Mouse (Mus musculus): ENCODE results near the gene Phf21a. TPM values are rescaled to one million over a fixed set of nuclear protein-coding genes. Genes with fewer than 3 reads are reported as not detected.
A peak's percentile ranks its signal among the peaks of the same experiment; 100 is the strongest.

Gene Phf21a
- polyA plus RNA-seq, 1 experiment from 2014 or later: 44.1 TPM

GRCm38 (mm10) chr2:92400682-92401081 is 307.8 kb downstream of the Phf21a start:
- WGBS: 1% methylated on average over 22 of the region's 22 CpGs
- Histone ChIP-seq H3K4me3 (replicated peaks) (peak overlapping the region; percentile 81), H3K27ac (peak overlapping the region; percentile 50; the same call in 1 of the 2 replicates), H3K9me3 (no peaks in the 10 kb centered on the region), H3K36me3 (replicated peaks) (peaks cover 21% of the 10 kb centered on the region), H3K27me3 (no peaks in the 10 kb centered on the region), H3K4me2 (peak overlapping the region; percentile 92), H3K4me1 (peaks cover 40% of the 10 kb centered on the region), H3K9ac (peak overlapping the region; percentile 89)
- peak; percentile 37; the same call in 1 of the 2 replicates for ATAC-seq (ENCODE audit: low FRiP score)

DNA sequence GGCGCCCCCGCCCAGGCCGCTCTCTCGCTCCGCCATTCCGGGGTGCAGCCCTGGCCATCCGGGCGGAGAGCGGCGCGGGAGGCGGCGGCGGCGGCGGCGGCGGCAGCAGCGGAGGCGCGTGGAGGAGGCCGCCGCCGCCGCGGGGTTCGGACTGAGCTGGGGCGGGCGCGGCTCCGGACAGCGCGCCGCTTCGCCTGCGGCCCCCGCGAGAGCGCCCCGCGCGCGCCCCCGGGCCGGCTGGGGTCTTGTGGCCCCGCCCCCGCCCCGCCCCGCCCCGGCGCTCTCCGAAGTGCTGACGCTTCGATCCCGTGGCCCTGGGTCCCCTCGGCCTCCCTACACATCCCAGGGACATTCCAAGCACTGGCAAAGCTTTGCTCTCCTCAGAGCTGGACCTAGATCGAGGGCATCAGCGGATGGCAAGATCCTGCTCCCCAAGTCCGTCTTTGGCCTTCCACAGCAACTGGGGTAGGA is 308.2 kb downstream of the Phf21a start, which contains the start of gene Mapk8ip1:
Gene Mapk8ip1 (minus strand): TSS at position 173 of the 471 bp plus-strand sequence.
- H3K4me1 ChIP-seq: peaks cover 45% of the 10 kb centered on the region
- peaks cover 26% of the 10 kb centered on the region for H3K36me3 ChIP-seq (replicated peaks)
- peak within 1 kb of the TSS; percentile 81 for H3K4me3 ChIP-seq (replicated peaks)
- no peaks in the 10 kb centered on the region for H3K9me3 ChIP-seq
- H3K9ac ChIP-seq: peak within 1 kb of the TSS; percentile 89
- peak; percentile 71 for ATAC-seq (ENCODE audit: low FRiP score)
- H3K4me2 ChIP-seq: peak within 1 kb of the TSS; percentile 92
- WGBS: 3% methylated on average over 29 of the region's 59 CpGs
- no peaks in the 10 kb centered on the region for H3K27me3 ChIP-seq
- peak within 1 kb of the TSS; percentile 50; the same call in 1 of the 2 replicates for H3K27ac ChIP-seq

DNA sequence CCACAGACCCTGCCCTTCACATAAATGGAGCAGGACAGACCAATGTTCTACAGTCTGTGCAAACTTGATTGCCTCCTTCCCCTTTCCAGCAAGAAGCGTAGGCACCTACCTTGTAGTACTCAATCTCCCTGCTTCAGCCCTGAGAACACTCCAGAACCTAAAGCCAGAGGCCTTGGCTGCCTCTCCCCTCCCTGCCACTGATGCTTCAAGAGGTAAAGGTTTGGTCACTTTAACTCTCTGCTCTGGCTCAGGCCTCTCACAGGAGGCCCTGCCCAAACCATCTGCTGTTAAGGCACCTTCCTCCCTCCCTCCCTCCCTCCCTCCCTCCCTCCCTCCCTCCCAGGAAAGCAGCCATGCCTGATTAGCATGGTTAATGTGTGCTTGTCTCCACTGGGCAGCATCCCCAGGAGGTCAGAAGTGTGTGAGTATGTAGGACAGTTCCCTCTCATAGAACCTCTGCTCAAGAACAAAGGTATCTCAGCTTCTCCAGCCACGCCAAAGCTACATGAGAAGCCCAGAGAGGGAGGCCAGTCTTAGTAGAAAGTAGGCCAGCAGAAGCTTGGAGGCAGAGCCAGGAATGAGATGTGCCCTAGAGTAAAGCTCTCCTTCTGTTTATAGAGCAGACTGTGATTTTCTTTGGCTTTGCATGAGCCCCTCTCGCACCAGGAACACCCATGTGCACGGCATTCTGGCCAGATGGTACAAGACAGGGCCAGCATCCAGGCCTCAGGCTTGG is 309.8 kb downstream of the Phf21a start:
- no peak for ATAC-seq (ENCODE audit: low FRiP score)
- H3K27me3 ChIP-seq: no peaks in the 10 kb centered on the region
- no peak overlapping the region for H3K27ac ChIP-seq
- no peak overlapping the region for H3K4me3 ChIP-seq (replicated peaks)
- peaks cover 39% of the 10 kb centered on the region for H3K4me1 ChIP-seq
- WGBS: 82% methylated on average over 4 of the region's 4 CpGs
- no peak overlapping the region for H3K9ac ChIP-seq
- H3K9me3 ChIP-seq: no peaks in the 10 kb centered on the region
- H3K36me3 ChIP-seq (replicated peaks): peaks cover 32% of the 10 kb centered on the region
- H3K4me2 ChIP-seq: no peak overlapping the region

DNA sequence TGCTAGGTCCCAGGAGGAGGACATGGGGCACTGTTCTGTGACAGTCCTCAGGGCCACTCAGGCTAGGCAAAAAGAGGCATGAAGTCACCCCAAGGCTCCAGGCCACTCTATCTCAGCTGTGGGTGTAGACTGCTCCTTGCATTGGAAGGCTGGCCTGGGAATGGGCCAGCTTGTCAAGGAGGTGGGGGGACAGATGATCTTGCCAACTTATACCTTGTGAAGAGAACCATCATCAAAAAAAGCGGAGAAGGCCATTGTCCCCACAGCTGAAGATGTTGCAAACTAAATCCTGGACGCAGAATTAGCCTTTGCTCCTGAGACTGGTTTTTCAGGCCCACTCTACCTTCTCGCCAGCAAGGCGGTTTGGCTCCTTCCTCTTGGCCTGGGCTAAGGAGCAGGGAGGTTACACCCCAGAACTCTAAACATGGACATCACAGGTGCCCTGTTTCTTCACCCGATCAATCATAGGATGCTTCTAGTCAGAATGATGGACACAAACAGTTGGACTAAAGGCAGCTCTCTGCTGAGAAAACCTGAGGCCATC is 310.9 kb downstream of the Phf21a start:
- Histone ChIP-seq H3K27ac (no peak overlapping the region), H3K4me3 (replicated peaks) (no peak overlapping the region), H3K9me3 (no peaks in the 10 kb centered on the region), H3K4me1 (peaks cover 33% of the 10 kb centered on the region), H3K9ac (no peak overlapping the region), H3K36me3 (replicated peaks) (peaks cover 43% of the 10 kb centered on the region), H3K27me3 (no peaks in the 10 kb centered on the region), H3K4me2 (no peak overlapping the region)
- 92% methylated on average over 5 of the region's 5 CpGs for WGBS
- no peak for ATAC-seq (ENCODE audit: low FRiP score)

DNA sequence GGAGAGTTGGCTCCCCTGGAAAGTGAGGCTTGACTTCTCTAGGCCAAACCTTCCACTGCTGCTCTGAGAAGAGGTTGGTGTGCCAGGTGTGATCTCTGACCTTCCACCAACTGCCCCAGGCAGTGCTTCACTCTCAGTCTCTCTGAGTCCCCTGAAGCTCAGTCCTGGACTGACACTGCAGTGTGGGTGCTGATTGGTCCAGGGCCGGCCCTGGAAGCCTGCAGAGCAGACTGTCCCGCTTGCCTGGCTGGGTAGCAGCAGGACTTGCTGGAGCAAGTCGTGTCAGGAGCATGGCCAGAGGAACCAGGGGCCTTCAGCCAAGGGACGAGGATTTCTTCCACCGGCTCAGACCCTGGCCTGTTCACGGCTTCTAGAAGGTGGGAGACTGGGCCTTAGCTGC is 311.8 kb downstream of the Phf21a start:
- H3K9me3 ChIP-seq: no peaks in the 10 kb centered on the region
- 90% methylated on average over 6 of the region's 6 CpGs for WGBS
- H3K4me1 ChIP-seq: peaks cover 27% of the 10 kb centered on the region
- H3K4me3 ChIP-seq (replicated peaks): no peak overlapping the region
- no peaks in the 10 kb centered on the region for H3K27me3 ChIP-seq
- no peak overlapping the region for H3K4me2 ChIP-seq
- peaks cover 52% of the 10 kb centered on the region for H3K36me3 ChIP-seq (replicated peaks)
- ATAC-seq (ENCODE audit: low FRiP score): no peak
- no peak overlapping the region for H3K9ac ChIP-seq
- H3K27ac ChIP-seq: no peak overlapping the region

DNA sequence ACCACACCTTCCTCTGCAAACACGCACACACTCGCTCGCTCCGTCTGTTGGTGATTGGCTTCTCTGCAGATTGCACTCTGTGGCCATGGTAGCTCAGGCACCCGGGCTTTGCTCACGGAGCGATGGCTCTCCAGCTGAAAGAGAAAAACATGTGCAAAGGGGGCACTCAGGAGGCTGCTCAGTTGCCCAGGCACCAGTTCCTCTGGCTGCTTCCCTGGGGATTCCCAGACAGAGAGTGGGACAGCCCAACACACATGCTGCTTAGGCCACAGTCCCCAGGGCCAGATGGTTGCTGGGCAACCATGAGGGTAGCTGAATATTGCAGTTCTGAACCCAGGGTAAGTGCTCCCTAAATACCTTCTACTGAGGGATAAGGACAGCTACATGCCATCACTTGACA is 312.8 kb downstream of the Phf21a start:
- no peak overlapping the region for H3K4me2 ChIP-seq
- H3K27me3 ChIP-seq: no peaks in the 10 kb centered on the region
- 91% methylated on average over 7 of the region's 7 CpGs for WGBS
- 0 out of 2 replicates have a peak overlapping the region, but pooled peaks have one; percentile 27 for H3K27ac ChIP-seq
- no peaks in the 10 kb centered on the region for H3K9me3 ChIP-seq
- no peak overlapping the region for H3K9ac ChIP-seq
- peaks cover 19% of the 10 kb centered on the region for H3K4me1 ChIP-seq
- H3K4me3 ChIP-seq (replicated peaks): no peak overlapping the region
- no peak for ATAC-seq (ENCODE audit: low FRiP score)
- H3K36me3 ChIP-seq (replicated peaks): peaks cover 61% of the 10 kb centered on the region

DNA sequence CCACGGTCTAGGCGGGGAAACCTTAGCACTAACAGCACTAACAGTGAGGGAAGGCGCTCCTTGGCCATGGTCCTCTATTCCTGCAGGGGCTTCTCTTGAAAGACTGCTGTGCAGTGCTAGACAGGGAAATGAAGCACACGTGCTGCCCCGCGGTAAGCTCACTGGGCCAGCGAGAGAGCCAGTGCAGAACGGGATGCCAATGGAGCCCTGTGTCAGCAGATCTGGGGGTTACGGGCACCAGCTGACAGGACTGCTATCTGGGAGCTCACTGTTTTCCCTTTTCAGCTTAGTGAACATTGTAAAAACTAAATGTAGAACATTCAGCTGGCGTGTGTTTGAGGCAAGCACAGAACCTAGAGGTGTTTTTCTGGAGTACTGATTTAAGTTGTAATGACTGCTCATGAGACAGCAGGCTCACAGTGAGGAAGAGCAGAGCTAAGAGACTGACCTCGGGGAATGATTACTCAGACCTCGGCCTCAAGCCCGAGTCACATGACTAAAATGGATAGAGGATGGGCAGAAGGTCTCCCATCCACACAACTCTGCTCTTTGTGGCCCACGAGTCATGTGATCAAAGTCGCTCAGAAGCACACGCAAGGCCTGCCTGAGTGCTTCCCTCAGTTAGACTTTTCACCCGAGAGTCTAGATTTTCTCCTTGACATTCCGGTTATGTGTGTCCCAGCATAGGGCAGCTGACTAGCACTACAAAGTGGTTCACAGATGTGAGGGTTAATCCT is 315.6 kb downstream of the Phf21a start:
- Histone ChIP-seq H3K9ac (no peak overlapping the region), H3K27me3 (no peaks in the 10 kb centered on the region), H3K36me3 (replicated peaks) (peaks cover 89% of the 10 kb centered on the region), H3K4me3 (replicated peaks) (no peak overlapping the region), H3K9me3 (no peaks in the 10 kb centered on the region), H3K4me2 (no peak overlapping the region), H3K27ac (no peak overlapping the region), H3K4me1 (peaks cover 9% of the 10 kb centered on the region)
- no peak for ATAC-seq (ENCODE audit: low FRiP score)
- WGBS: 91% methylated on average over 18 of the region's 18 CpGs

DNA sequence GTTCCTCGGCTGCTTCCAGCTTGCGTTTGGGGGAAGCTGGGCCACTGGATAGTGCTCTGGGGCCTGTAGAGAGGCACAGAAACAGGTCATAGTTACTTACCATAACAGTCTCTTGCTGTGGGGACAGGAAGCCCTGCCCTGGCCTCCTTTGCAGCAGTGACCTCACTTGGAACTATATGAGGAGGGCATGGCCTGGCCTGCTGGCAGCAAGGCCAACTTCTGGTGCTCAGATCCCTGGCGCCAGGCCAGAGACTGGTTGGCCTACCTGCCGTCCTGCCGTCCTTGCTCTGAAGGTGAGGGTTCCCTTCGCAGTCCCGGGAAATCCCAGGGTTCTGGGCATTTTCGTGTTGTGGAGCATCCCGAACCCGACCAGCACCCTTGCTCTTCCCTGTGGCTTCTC is 318.8 kb downstream of the Phf21a start:
- Histone ChIP-seq H3K36me3 (replicated peaks) (peaks cover 89% of the 10 kb centered on the region), H3K4me3 (replicated peaks) (no peak overlapping the region), H3K4me1 (no peaks in the 10 kb centered on the region), H3K9ac (no peak overlapping the region), H3K27ac (no peak overlapping the region), H3K27me3 (no peaks in the 10 kb centered on the region), H3K9me3 (no peaks in the 10 kb centered on the region), H3K4me2 (no peak overlapping the region)
- no peak for ATAC-seq (ENCODE audit: low FRiP score)
- 94% methylated on average over 10 of the region's 10 CpGs for WGBS

MicroRNAs encoded within 50 kb of the gene (microRNA counts, 519-probe panel; counts per million panel counts)
- 3,384 counts per million, percentile 31 among the panel's probes with 10 or more counts for microRNA mmu-miR-1955

Small RNA genes lying within 50 kb of the gene (microRNA-seq; reads per million reads assigned to microRNA genes)
- gene Mir1955 (54.1 reads per million, percentile 44 among the genes with 10 or more reads in this experiment), gene Mir7000 (not detected)

Other genes with a start within 250 kb of the Phf21a start
- 0.31 and 0.72 TPM in 2 replicates for gene Chrm4, start 165.9 kb upstream of the Phf21a start, polyA plus RNA-seq (2016; fragmentation: Nextera tagmentation; extraction: Ambion mirVana)
- 834 and 889 TPM in 2 replicates for gene Mdk, start 160.8 kb upstream of the Phf21a start, polyA plus RNA-seq (2016; fragmentation: Nextera tagmentation; extraction: Ambion mirVana)
- gene Gm9821, start 147.4 kb upstream of the Phf21a start, polyA plus RNA-seq (2016; fragmentation: Nextera tagmentation; extraction: Ambion mirVana): 0.46 and 0.52 TPM in 2 replicates
- gene Dgkz, start 117.3 kb upstream of the Phf21a start, polyA plus RNA-seq (2016; fragmentation: Nextera tagmentation; extraction: Ambion mirVana): 24.4 and 28.5 TPM in 2 replicates
- gene Creb3l1, start 68.6 kb upstream of the Phf21a start, polyA plus RNA-seq (2016; fragmentation: Nextera tagmentation; extraction: Ambion mirVana): 1.4 and 1.5 TPM in 2 replicates